Mouse (Mus musculus) forebrain, embryonic 12.5 days (tissue): ENCODE results near the gene Coro1c. TPM values are rescaled to one million over a fixed set of nuclear protein-coding genes. Genes with fewer than 3 reads are reported as not detected.
A peak's percentile ranks its signal among the peaks of the same experiment; 100 is the strongest.

Experiments used
- ATAC-seq: fragments of 200-750 bp; cut with Nextera tagmentation; 2 replicates; pipeline ENCODE4 v1.8.0; 2017; ENCODE audit warnings: moderate TSS enrichment; ENCODE audit not compliant: low FRiP score
- H3K27ac ChIP-seq: fragments of 300-500 bp; sonication (generic); 2 replicates; pipeline ENCODE4 v1.5.1; 2016; ENCODE audit warnings: mild to moderate bottlenecking
- H3K27me3 ChIP-seq: fragments of 300-500 bp; sonication (generic); 2 replicates; pipeline ENCODE4 v1.6.1; 2016; ENCODE audit warnings: mild to moderate bottlenecking
- H3K36me3 ChIP-seq: fragments of 300-500 bp; sonication (generic); replicated peaks from 2 replicates; pipeline ENCODE4 v1.6.1; 2016; ENCODE audit warnings: mild to moderate bottlenecking
- H3K4me1 ChIP-seq: fragments of 300-500 bp; sonication (generic); 2 replicates; pipeline ENCODE4 v1.6.1; 2016
- H3K4me2 ChIP-seq: fragments of 300-500 bp; sonication (generic); 2 replicates; pipeline ENCODE4 v1.6.1; 2016; ENCODE audit warnings: mild to moderate bottlenecking, moderate library complexity
- H3K4me3 ChIP-seq: fragments of 300-500 bp; sonication (generic); replicated peaks from 2 replicates; pipeline ENCODE4 v1.5.1; 2016; ENCODE audit warnings: mild to moderate bottlenecking
- H3K9ac ChIP-seq: fragments of 300-500 bp; sonication (generic); 2 replicates; pipeline ENCODE4 v1.6.1; 2016; ENCODE audit warnings: mild to moderate bottlenecking
- H3K9me3 ChIP-seq: fragments of 300-500 bp; sonication (generic); 2 replicates; pipeline ENCODE4 v1.6.1; 2016
- WGBS: fragments of 180-500 bp; shearing (Covaris S2); methylation state at CpG from one replicate; pipeline ENCODE4 v1.1.7; 2016; 5-methylcytosine and 5-hydroxymethylcytosine counted together
- polyA plus RNA-seq: library from polyadenylated mRNA; unstranded; fragments of >200 nt; fragmentation: Nextera tagmentation; extraction: Ambion mirVana; gene quantifications from 2 replicates; pipeline ENCODE4 v1.2.1, GENCODE M21; 2016

The Coro1c gene
- polyA plus RNA-seq, 1 experiment from 2014 or later, result 256 TPM

- Histone ChIP-seq H3K27me3 (no peaks in the 10 kb centered on the region), H3K27ac (no peak overlapping the region), H3K9me3 (no peaks in the 10 kb centered on the region), H3K9ac (no peak overlapping the region), H3K4me1 (peaks cover 47% of the 10 kb centered on the region), H3K4me3 (no peak overlapping the region), H3K4me2 (no peak overlapping the region), H3K36me3 (peaks cover 50% of the 10 kb centered on the region)
- ATAC-seq, result no peak
- WGBS, result 96% methylated on average over 8 of the region's 8 CpGs
Measured at GRCm38 (mm10) chr5:113861294-113861693, 47.3 kb downstream of the Coro1c start.

- ATAC-seq, result no peak
- Histone ChIP-seq H3K9me3 (no peaks in the 10 kb centered on the region), H3K9ac (no peak overlapping the region), H3K4me1 (peaks cover 59% of the 10 kb centered on the region), H3K4me3 (no peak overlapping the region), H3K27me3 (no peaks in the 10 kb centered on the region), H3K4me2 (no peak overlapping the region), H3K27ac (no peak overlapping the region), H3K36me3 (peaks cover 30% of the 10 kb centered on the region)
- 66% methylated on average over 5 of the region's 5 CpGs for WGBS
Measured at GRCm38 (mm10) chr5:113858971-113859370, 49.6 kb downstream of the Coro1c start.

GRCm38 (mm10) chr5:113858550-113858949, 50.0 kb downstream of the Coro1c start:
- no peak for ATAC-seq
- H3K9me3 ChIP-seq, result no peaks in the 10 kb centered on the region
- WGBS, result 84% methylated on average over 10 of the region's 10 CpGs
- no peak overlapping the region for H3K4me2 ChIP-seq
- no peak overlapping the region for H3K9ac ChIP-seq
- no peak overlapping the region for H3K27ac ChIP-seq
- H3K27me3 ChIP-seq, result no peaks in the 10 kb centered on the region
- no peak overlapping the region for H3K4me3 ChIP-seq
- H3K4me1 ChIP-seq, result peaks cover 56% of the 10 kb centered on the region
- peaks cover 25% of the 10 kb centered on the region for H3K36me3 ChIP-seq

GRCm38 (mm10) chr5:113857631-113858030, 50.9 kb downstream of the Coro1c start:
- WGBS, result 77% methylated on average over 8 of the region's 8 CpGs
- no peak for ATAC-seq
- Histone ChIP-seq H3K9me3 (no peaks in the 10 kb centered on the region), H3K9ac (peak overlapping the region; percentile 29; the same call in 1 of the 2 replicates), H3K4me2 (no peak overlapping the region), H3K36me3 (peaks cover 23% of the 10 kb centered on the region), H3K27ac (peak overlapping the region; percentile 85), H3K4me1 (peaks cover 49% of the 10 kb centered on the region), H3K27me3 (no peaks in the 10 kb centered on the region), H3K4me3 (no peak overlapping the region)

GRCm38 (mm10) chr5:113856631-113857030, 51.9 kb downstream of the Coro1c start:
- peak overlapping the region; percentile 85 for H3K27ac ChIP-seq
- peaks cover 45% of the 10 kb centered on the region for H3K4me1 ChIP-seq
- no peaks in the 10 kb centered on the region for H3K27me3 ChIP-seq
- H3K4me3 ChIP-seq, result no peak overlapping the region
- H3K9me3 ChIP-seq, result no peaks in the 10 kb centered on the region
- H3K36me3 ChIP-seq, result peaks cover 22% of the 10 kb centered on the region
- H3K9ac ChIP-seq, result 0 out of 2 replicates have a peak overlapping the region, but pooled peaks have one; percentile 5
- no peak overlapping the region for H3K4me2 ChIP-seq
- ATAC-seq, result no peak
- 77% methylated on average over 7 of the region's 7 CpGs for WGBS

GRCm38 (mm10) chr5:113855696-113856095, 52.9 kb downstream of the Coro1c start:
- H3K9me3 ChIP-seq, result no peaks in the 10 kb centered on the region
- ATAC-seq, result peak; percentile 57
- peaks cover 45% of the 10 kb centered on the region for H3K4me1 ChIP-seq
- H3K27ac ChIP-seq, result peak overlapping the region; percentile 85
- WGBS, result 34% methylated on average over 3 of the region's 3 CpGs
- no peaks in the 10 kb centered on the region for H3K27me3 ChIP-seq
- H3K4me3 ChIP-seq, result no peak overlapping the region
- peak overlapping the region; percentile 5; the same call in 1 of the 2 replicates for H3K9ac ChIP-seq
- peak overlapping the region; percentile 24; the same call in 1 of the 2 replicates for H3K4me2 ChIP-seq
- H3K36me3 ChIP-seq, result peaks cover 24% of the 10 kb centered on the region

- 90% methylated on average over 10 of the region's 10 CpGs for WGBS
- Histone ChIP-seq H3K27ac (peak overlapping the region; percentile 85), H3K36me3 (peaks cover 25% of the 10 kb centered on the region), H3K4me3 (no peak overlapping the region), H3K4me2 (no peak overlapping the region), H3K4me1 (peaks cover 45% of the 10 kb centered on the region), H3K9ac (no peak overlapping the region; the same call in 1 of the 2 replicates), H3K9me3 (no peaks in the 10 kb centered on the region), H3K27me3 (no peaks in the 10 kb centered on the region)
- 0 out of 2 replicates have a peak, but pooled peaks have one; percentile 4 for ATAC-seq
Measured at GRCm38 (mm10) chr5:113855117-113855516, 53.4 kb downstream of the Coro1c start.

- no peak overlapping the region for H3K27ac ChIP-seq
- H3K9me3 ChIP-seq, result no peaks in the 10 kb centered on the region
- no peak overlapping the region for H3K4me3 ChIP-seq
- H3K4me1 ChIP-seq, result peaks cover 42% of the 10 kb centered on the region
- H3K27me3 ChIP-seq, result no peaks in the 10 kb centered on the region
- 48% methylated on average over 14 of the region's 14 CpGs for WGBS
- no peak overlapping the region for H3K9ac ChIP-seq
- H3K4me2 ChIP-seq, result no peak overlapping the region
- ATAC-seq, result peak; percentile 56; the same call in 1 of the 2 replicates
- peaks cover 31% of the 10 kb centered on the region for H3K36me3 ChIP-seq
Measured at GRCm38 (mm10) chr5:113854494-113854893, 54.1 kb downstream of the Coro1c start.

- no peak overlapping the region for H3K9ac ChIP-seq
- H3K27ac ChIP-seq, result peak overlapping the region; percentile 53; the same call in 1 of the 2 replicates
- peaks cover 40% of the 10 kb centered on the region for H3K36me3 ChIP-seq
- no peak overlapping the region for H3K4me2 ChIP-seq
- no peaks in the 10 kb centered on the region for H3K9me3 ChIP-seq
- 87% methylated on average over 10 of the region's 10 CpGs for WGBS
- no peak overlapping the region for H3K4me3 ChIP-seq
- no peak for ATAC-seq
- H3K4me1 ChIP-seq, result peaks cover 34% of the 10 kb centered on the region
- no peaks in the 10 kb centered on the region for H3K27me3 ChIP-seq
Measured at GRCm38 (mm10) chr5:113853541-113853940, 55.0 kb downstream of the Coro1c start.

- no peak overlapping the region for H3K4me3 ChIP-seq
- H3K36me3 ChIP-seq, result peaks cover 50% of the 10 kb centered on the region
- 94% methylated on average over 7 of the region's 7 CpGs for WGBS
- ATAC-seq, result no peak
- H3K9me3 ChIP-seq, result no peaks in the 10 kb centered on the region
- H3K9ac ChIP-seq, result no peak overlapping the region
- no peak overlapping the region for H3K4me2 ChIP-seq
- H3K27me3 ChIP-seq, result no peaks in the 10 kb centered on the region
- no peak overlapping the region for H3K27ac ChIP-seq
- H3K4me1 ChIP-seq, result peaks cover 28% of the 10 kb centered on the region
Measured at GRCm38 (mm10) chr5:113852463-113852862, 56.1 kb downstream of the Coro1c start.

GRCm38 (mm10) chr5:113850680-113851230, 57.8 kb downstream of the Coro1c start:
- H3K27me3 ChIP-seq, result no peaks in the 10 kb centered on the region
- no peak overlapping the region for H3K27ac ChIP-seq
- H3K4me2 ChIP-seq, result no peak overlapping the region
- no peak for ATAC-seq
- no peak overlapping the region for H3K4me3 ChIP-seq
- H3K9me3 ChIP-seq, result no peaks in the 10 kb centered on the region
- peaks cover 67% of the 10 kb centered on the region for H3K36me3 ChIP-seq
- H3K9ac ChIP-seq, result no peak overlapping the region
- WGBS, result 90% methylated on average over 8 of the region's 8 CpGs
- H3K4me1 ChIP-seq, result peaks cover 11% of the 10 kb centered on the region

GRCm38 (mm10) chr5:113847636-113848035, 60.9 kb downstream of the Coro1c start:
- no peak overlapping the region for H3K9ac ChIP-seq
- H3K36me3 ChIP-seq, result peaks cover 91% of the 10 kb centered on the region
- ATAC-seq, result no peak
- 88% methylated on average over 9 of the region's 9 CpGs for WGBS
- no peak overlapping the region for H3K4me3 ChIP-seq
- H3K27me3 ChIP-seq, result no peaks in the 10 kb centered on the region
- no peak overlapping the region for H3K27ac ChIP-seq
- no peaks in the 10 kb centered on the region for H3K9me3 ChIP-seq
- no peak overlapping the region for H3K4me2 ChIP-seq
- no peaks in the 10 kb centered on the region for H3K4me1 ChIP-seq

GRCm38 (mm10) chr5:113846656-113847055, 61.9 kb downstream of the Coro1c start:
- no peaks in the 10 kb centered on the region for H3K27me3 ChIP-seq
- H3K4me3 ChIP-seq, result no peak overlapping the region
- no peak overlapping the region for H3K4me2 ChIP-seq
- H3K27ac ChIP-seq, result no peak overlapping the region
- 92% methylated on average over 8 of the region's 8 CpGs for WGBS
- H3K9me3 ChIP-seq, result no peaks in the 10 kb centered on the region
- H3K36me3 ChIP-seq, result peaks cover 97% of the 10 kb centered on the region
- no peaks in the 10 kb centered on the region for H3K4me1 ChIP-seq
- H3K9ac ChIP-seq, result no peak overlapping the region
- ATAC-seq, result no peak
